Mouse (Mus musculus) c-Kit-positive CD71-negative TER-119-negative erythroid progenitor cells, embryonic 14.5 days (primary cell): ENCODE data around the gene Clic1.
"Not testable (repeated sequence)": the region's sequence is repeated elsewhere in the genome, so short reads cannot be mapped to it uniquely, and the experiment has no call there.

ENCODE experiments used
- DNase-seq: peaks from one replicate; pipeline ENCODE4 v3.0.0-alpha.2; 2013; ENCODE audit warnings: low read depth

Gene Clic1

DNA sequence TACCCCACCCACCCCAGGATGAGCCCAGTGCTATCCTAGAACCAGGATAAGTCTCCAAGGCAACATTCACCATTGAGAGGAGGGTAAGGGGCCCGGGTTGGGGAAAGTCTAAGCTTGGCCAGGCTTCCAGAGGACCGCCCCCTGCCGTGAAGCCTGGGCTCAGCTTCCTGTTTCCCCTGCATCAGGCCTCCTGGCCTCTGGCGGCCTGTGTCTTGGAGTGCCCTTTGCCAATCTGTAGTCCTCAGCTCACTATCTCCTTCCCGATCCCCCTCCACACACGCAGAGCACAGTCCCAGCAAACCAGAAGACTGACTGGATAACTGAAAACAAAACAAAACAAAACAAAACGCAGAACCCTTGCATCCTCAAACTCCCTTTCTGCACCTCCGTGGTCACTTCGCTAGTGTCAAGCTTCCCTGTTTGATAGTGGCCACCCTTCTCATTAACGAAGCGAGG, at the start of gene Clic1:
TSS of gene Clic1 (plus strand) at position 406 of the 456 bp plus-strand sequence.
- no peak for DNase-seq

DNA sequence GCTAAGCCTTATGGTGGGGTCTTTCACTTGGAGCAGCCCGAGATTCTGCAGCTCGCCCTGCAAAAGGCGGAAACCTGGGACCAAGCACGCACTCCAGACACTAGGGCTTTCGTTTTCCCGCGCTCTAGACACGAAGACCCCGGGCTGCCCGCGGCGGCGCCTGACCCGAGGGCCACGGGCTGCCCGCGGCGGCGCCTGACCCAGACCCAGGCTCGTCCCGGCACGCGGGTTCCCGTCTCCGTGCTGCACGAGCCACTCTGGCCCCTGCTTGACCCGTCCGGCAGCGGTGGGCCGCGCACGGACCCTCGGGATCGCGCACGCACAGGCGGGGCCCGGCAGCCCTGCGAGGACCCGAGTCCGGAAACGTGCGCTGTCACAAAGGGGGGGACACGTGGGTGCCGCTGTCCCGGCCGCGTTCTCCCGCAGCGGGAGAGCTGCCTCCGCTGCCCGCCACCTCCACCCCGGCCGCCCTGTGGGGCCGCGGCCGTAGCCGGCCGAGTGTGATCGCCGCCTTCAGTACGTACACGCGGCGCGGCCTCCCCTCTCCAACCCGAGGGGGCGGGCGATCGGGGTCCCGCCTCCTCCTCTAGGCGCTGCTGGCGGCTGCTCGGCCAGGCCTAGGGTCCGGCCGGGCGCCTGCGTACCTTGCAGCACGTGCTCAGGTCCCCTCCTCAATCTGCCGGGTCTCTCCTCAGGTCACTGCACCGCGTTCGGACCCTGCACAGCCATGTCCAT, 48.9 kb upstream of the Clic1 start, which contains the start of gene Vars:
TSS of gene Vars (plus strand) at position 271 of the 735 bp plus-strand sequence.
- no peak for DNase-seq

DNA sequence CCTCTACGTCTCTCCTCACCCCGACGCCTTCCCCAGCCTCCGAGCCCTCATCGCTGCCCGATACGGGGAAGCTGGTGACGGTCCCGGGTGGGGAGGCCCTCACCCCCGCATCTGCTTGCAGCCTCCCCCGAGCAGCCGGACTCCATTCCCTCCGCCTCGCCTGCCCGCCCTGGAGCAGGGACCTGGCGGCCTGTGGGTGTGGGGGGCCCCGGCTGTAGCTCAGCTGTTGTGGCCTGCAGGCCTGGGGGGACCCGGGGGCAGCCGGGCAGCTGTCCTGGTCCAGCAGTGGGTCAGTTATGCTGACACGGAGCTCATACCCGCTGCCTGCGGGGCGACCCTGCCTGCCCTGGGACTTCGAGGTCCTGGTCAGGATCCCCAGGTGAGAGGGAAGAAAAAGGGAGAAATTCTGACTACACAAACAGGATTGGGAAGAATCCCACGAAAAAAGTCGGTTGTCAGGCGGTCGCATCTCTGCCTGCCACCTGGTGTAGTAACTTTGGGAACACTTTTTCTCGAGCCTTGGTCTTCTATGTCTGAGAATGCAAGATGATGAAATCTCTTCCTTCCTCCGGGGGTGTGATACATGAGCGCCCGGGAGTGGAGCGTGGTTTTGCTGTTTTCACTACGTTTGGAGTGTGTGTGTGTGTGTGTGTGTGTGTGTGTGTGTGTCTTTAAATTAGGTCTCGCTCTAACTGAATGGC, 48.2 kb upstream of the Clic1 start:
- DNase-seq = no peak

DNA sequence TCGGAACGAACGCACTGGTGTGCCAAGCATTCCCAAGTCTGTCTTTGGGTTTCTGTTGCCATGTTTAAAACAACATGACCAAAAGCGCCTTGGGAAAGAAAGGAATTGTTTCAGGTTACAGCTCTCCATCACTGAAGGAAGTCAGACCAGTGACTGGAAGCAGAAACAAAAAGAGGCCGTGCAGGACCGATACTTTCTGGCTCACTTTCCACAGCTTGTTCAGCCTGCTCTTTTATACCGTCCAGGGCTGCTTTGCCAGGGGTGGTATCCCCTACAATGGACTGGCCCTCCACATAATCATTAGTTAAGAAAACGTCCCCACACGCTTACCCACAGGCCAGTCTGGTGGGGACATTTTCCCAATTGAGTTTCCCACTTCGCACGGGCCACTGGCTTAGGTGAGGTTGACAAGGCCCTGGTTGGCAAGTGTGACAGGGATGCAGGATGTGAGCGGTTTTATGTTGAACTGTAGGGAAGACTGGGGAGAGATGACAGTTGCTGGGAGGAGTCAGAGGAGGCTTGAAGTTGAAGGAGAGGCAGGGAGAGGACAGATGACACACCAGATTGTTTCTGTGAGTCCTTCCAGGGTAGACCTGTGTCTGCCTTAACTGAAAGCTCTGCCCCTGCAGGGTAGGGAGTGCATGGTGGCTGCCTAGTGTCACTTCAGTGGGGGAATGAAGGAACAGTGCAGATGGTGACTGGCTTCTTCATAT, 47.5 kb upstream of the Clic1 start:
- no peak for DNase-seq

DNA sequence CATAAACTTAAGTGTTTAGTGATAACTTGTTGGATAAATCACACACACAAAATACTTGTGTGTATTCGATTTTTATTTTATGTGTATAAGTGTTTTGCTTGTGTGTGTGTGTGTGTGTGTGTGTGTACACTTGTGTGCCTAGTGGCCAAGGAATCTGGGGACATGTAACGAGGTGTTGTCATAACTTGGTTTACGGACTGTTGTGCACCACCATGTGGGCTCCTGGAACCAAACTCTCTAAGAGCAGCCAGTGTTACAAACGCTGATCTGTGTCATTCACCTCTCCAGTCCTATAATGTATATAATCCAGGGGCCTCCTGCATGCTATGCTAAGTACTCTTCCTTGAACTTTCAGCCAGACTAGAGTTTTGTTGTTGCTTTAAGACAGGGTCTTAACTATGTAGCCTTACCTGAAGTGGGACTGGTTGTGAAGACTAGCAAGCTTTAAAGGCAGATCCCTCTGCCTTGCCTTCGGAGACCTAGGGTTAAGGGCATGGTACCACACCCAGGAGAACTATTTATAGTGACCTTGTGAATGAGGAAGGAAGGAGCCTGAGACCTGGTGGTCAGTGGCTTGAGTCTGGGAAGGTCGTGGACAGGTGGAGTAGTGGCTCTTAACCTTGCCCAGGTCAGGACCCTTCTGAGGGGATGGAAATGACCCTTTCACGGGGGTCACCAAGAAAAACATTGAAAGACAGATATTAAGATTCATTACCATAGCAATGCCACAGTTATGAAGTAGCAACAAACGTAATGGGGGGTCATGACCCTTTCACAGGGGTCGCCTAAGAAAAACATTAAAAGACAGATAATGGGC, 46.5 kb upstream of the Clic1 start:
- DNase-seq = no peak

DNA sequence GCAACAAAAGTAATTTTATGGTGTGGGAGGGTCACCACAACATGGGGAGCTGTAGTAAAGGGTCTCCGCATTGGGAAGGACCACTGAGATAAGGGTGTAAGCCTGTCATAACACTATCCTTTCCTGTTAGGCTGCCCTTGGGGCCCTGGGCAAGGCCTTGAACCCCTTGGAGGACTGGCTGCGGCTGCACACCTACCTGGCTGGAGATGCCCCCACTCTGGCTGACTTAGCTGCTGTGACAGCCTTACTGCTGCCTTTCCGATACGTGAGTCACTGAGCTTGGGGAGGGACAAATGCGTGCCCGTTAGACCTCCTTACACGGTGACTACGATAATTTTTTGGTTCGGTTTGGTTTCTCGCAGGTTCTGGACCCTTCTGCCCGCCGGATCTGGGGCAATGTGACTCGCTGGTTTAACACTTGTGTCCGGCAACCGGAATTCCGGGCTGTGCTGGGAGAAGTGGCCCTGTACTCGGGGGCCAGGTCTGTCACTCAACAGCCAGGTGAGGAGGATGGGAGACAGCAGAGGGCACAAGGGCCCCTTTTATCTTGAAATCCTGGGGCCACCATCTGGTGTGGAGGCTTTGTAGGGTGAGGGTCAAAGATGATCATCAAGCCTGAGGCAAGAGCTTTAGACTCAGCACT, 45.6 kb upstream of the Clic1 start:
- no peak for DNase-seq

DNA sequence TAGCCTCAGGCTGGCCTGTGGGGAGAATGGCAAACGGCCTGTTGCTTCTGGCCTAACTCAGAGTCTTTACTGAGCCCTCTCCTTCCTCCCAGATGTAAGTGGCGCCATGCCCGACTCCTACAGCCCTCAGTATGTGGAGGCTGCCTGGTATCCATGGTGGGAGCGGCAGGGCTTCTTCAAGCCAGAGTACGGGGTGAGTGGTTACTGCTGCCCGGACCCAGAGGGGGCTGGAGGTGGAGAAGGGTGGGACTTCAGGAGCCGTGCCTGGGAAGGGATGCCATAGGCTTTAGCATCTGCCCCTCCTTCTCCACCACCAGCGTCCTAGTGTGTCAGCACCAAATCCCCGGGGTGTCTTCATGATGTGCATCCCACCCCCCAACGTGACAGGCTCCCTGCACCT, 44.6 kb upstream of the Clic1 start:
- DNase-seq = no peak

DNA sequence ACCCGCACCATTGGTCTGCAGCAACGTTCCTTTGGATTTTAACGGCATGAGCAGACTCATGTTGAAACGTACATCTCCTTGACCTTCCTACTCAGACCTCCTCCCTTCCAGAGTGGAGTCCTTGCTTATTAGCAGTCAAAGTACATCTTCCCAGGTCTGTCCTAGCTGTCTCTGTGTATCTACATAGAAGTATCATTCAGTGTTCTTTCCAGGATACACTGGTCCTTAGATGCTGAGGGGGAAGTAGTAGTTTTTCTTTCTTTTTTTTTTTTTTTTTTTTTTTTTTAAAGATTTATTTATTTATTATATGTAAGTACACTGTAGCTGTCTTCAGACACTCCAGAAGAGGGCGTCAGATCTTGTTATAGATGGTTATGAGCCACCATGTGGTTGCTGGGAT, 43.9 kb upstream of the Clic1 start:
- not testable (repeated sequence) for DNase-seq

DNA sequence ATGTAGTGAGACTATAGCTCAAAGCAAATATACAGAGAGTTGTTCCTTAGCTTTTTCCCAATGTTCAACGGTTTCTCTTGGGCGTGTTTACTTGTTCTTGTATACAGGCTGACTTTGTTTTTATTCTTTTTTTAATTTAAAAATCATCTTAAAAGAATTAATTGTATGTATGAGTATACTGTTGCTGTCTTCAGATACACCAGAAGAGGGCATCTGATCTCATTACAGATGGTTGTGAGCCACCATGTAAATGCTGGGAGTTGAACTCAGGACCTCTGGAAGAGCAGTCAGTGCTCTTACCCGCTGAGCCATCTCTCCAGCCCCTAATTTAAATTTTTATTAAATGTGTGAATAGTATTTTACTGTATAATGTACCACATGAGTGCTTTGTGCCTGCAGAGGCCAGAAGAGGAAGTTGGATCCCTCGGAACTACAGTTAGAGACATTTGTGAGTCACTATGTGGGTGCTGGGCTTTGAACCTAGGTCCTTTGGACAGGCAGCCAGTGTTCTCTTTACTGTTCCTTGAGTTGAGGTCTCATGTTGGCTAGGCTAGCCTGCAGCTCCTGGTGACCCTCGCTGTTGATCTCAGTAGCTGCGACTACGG, 42.3 kb upstream of the Clic1 start:
- DNase-seq = no peak

DNA sequence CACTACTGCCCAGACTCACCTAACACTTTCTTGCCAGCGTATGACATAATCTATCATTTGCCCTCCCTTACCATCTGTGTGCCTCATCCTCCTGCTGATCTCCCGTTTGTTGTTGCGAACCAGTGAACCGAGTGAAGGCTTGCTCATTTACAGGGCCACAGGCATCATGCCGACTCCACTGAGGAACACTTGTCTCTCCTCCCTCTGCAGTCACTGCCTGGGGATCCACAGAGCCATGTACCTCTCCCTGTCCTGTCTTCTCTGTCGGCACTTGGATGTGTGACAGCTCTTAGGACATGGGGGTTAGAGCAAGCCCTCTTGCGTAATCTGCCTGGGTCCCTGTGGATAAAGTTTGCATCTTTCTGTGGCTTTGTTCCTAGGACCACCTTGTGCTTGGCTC, 40.2 kb upstream of the Clic1 start:
- no peak for DNase-seq

DNA sequence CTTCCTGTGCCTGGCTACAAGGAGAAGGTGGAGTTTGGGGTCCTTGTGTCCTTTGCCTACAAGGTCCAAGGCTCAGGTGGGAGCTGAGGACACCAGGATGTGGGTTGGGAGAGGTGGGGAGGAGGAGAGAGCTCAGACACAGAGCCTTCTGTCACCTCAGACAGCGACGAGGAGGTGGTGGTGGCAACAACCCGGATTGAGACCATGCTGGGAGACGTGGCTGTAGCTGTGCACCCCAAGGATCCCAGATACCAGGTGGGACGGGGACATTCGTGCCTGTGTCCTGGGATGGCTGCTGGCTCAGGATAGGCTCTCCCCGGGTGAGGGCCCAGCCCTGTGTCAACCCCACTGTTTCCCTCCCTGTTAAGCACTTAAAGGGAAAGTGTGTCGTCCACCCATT, 38.3 kb upstream of the Clic1 start:
- DNase-seq = no peak

DNA sequence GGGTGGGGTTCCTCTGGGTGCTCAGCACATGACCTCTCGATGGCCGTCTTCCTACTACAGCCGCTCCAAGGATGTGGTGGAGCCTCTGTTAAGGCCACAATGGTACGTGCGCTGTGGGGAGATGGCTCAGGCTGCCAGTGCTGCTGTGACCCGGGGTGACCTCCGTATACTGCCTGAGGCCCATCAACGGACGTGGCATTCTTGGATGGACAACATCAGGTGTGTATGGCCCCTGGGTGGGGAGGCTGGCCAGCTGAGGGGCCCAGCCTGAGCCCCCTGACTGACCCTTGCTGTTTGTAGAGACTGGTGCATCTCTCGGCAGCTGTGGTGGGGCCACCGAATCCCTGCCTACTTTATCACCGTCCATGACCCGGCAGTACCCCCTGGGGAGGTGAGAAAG, 37.3 kb upstream of the Clic1 start:
- DNase-seq = no peak

DNA sequence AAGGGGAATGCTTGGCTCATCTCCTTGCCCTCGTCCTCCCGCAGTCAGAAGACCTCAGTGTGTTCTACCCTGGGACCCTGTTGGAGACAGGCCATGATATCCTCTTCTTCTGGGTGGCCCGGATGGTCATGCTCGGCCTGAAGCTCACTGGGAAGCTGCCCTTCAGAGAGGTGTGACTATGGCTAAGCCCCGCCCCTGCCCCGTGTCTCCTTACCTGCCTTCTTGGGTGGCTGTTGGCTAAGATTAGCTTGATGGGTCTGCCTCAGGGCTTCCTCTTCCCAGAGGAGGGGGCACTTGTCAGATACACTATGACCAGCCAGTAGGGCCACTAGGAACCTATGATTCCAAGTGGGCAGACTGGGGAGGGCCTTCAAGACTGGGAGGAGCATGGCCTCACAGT, 36.5 kb upstream of the Clic1 start:
- no peak for DNase-seq

DNA sequence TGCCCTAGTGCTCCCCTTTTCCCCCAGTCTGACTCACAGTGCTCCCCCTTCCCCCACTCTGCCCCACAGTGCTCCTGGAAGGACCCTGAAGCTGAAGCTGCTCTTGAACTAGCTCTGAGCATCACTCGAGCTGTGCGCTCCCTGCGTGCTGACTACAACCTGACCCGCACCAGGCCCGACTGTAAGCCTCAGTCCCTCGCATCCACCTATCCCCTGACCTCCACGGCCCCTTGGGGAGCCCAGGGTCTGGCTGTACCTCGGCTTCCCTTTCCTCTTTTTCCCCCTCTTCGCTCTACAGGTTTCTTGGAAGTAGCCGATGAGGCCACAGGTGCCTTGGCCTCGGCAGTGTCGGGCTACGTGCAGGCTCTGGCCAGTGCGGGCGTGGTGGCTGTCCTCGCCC, 34.5 kb upstream of the Clic1 start:
- no peak for DNase-seq

DNA sequence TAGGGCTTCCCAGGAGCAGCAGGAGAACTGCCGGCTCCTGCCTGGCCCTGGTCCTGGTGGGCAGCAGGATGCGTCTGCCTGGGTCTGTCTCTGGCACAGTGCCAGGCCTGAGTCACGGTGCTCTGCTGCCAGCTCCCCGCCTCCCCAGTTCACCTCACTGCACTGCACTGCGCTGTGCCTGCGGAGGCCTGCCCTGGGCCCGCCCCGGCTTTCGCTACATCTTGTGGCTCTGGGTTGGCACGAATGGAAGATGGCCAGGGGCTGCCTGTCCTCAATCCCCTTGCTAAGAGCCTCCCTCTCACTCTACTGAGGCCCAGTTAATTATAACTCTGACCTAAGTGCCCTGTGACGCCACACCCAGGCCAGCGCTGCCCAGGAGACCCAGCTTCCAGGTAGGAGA, 33.4 kb upstream of the Clic1 start, which contains the start of gene Vwa7:
TSS of gene Vwa7 (plus strand) at position 204 of the 400 bp plus-strand sequence.
- DNase-seq = no peak

DNA sequence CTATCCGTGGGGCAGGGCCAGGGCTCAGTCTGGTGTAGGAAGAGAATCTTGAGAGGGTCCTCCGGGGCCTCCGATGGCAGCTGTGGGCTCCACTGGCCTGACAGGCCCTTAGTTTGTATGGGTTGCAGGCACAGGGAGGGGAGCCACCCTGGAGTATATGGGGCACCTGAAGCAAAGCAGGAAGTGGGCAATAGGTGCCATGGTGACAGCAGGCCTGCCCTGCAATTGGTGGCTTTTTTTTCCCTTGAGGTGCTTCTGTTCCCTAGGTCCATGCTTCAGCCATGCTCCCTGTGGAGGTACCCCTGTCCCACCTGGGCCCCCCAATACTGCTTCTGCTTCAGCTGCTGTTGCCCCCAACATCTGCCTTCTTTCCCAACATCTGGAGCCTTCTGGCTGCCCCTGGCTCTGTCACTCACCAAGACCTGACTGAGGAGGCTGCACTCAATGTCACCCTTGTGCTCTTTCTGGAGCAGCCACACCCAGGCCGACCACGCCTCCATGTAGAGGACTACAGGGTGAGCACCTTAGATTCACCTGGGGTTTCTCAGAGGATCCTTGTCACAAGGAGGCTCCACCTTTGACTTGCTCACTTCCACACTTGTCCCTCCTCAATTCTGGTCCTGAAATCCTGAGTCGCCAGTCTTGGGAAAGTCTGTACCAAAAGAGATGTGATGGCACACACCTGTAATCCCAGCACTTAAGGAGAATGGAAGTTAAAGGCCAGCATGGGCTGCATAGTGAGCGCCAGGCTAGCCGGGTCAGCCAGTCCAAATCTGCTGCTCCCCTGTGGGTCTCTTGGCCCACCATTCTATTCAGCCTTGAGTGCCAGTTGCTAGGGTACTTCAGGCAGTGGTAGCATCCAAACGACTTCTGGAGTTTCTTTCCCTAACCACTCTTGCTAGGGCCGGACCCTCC, 32.7 kb upstream of the Clic1 start:
- DNase-seq = no peak

DNA sequence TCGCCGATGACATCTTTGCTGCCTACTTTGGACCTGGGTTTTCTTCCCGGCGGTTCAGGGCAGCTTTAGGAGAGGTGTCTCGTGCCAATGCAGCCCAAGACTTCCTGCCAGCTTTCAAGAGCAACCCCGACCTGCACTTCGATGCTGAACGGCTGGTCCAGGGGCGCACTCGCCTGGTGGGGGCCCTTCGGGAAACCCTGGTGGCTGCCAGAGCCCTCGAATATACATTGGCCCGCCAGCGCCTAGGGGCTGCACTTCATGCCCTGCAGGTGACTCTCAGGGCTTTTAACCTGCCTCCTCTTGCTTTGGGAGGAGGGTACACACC, 32.1 kb upstream of the Clic1 start:
- no peak for DNase-seq

DNA sequence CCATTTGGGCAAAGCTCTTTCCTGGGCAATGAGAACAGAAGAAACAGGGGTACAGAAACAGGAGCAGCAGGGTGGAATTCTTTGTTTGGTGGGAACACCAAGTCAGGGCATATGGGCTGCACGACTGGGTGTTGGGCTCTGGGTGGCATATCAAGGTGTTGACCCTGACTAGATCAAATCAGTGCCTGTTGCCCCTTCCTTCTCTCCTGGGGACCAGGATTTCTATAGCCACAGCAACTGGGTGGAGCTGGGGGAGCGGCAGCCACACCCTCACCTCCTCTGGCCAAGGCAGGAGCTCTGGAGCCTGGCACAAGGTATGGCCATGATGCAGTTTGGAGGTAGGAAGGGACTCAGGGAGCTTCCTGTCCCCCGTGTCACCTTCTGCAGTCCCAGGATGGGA, 31.6 kb upstream of the Clic1 start:
- no peak for DNase-seq

DNA sequence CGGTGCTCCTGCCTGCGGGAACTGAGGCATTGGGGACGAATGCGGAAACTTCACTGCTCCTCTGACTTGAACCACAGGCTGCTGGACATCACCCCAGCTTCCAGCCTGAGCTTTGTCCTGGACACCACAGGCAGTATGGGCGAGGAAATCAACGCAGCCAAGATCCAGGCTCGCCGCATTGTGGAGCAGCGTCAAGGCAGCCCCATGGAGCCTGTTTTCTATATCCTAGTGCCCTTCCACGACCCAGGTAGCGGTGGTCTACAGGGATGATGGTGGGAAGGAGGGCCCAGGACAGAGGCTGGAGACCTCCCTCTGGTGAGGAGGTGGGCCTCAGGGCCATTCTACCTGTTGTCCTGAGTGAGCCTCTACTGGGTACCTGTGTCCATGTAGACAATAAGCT, 29.9 kb upstream of the Clic1 start:
- no peak for DNase-seq

DNA sequence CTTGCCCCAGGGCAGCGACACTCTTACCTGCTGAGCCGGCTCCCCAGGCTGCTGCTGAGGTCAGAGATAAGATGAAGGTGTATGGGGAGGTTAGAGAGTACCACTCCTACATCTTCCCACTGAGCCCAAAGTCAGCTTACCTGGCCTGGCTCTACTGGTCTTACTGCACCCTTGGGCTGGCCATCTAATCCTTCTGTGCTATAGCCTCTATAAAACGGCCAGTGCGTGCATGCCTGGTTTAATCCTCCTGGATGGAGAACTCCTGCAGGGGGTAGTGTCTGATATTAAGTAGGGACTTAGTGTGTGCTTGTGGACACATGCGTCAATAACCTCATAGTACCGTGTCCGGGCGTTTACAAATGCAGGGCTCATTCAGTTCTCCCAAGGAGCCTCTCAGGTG, 29.2 kb upstream of the Clic1 start:
- no peak for DNase-seq
